Mouse (Mus musculus): Measurements from ENCODE around the gene Spag9.

The Spag9 gene

DNA sequence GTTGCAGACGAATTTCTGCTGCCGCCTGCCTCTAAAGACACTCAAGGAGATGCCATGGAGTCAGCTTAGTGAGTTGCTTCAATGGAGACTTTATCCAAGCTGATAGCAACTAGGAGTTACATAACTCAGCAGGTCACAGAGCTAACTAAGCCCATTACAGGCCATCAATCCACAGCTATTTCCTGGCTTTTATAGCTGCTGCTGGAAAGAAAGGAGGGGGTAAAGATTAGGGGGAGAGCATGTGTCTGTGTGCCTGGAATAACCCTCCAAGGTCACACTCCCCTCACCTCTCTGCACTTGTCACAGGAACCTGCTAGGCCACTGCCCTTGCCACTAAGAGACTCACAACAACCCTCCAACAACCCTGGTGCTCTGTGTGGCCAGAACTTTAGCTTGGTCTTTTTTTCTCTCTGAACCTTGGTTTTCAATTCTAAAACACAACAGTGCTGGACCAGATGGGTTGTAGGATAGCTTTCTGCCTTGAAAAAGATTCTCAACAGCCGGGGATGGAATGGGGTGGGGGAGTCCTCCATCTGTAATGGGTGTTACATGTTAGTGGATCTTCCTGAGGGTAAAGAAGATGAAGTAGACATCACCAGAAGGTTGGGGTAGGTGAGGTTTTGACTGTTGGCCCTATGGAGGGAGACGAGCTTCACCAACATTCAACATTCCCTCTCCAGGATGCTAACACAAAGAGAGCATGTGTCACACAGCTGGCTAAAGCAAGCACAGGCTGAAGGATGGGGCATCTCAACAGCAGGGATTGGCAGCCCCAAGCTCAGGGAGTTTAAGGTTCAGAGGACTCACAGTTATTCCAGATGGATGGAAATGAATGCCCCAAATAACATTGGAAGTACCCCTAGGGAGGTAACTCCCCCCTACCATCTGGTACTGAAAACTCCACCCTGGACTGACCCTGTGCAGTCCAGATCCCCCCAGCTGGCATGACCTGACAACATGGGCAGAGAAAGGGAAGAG lies 134.5 kb downstream of the Spag9 start:
- no peak for DNase-seq (ENCODE audit: low spot score in 2 of 2)

- peak; percentile 65 to 89 for DNase-seq (ENCODE audit: low spot score in 2 of 2)
These were observed 137.6 kb downstream of the Spag9 start for GRCm38 (mm10) chr11:94133344-94133955.

- DNase-seq (ENCODE audit: low spot score in 2 of 2): no peak
These were observed 138.4 kb downstream of the Spag9 start for GRCm38 (mm10) chr11:94134076-94134838.

DNA sequence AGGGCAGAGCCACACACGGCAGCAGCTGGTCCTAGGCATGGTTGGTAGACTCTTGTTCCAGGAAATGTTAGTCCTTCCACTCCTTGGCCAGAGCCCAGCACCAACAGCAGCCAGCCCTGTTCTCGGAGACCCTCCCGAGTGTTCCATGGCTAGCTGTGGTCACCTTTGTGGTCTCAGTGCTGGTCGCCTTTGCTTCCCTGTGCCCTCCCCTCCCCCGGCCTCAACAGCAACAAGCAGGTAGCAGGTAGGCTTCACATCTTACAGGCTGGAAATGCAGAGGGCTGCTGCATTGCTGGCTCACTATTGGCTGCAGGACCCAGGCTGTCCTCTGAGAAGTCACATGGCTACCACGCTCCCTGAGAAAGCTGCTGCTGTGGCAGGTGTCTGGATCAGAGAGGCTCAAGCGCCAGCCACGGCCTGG lies 139.7 kb downstream of the Spag9 start:
- no peak for DNase-seq (ENCODE audit: low spot score in 2 of 2)

- no peak for DNase-seq (ENCODE audit: low spot score in 2 of 2)
These were observed 140.8 kb downstream of the Spag9 start for GRCm38 (mm10) chr11:94136656-94137055.

- no peak for DNase-seq (ENCODE audit: low spot score in 2 of 2)
These were observed 141.6 kb downstream of the Spag9 start for GRCm38 (mm10) chr11:94137326-94138061.

DNA sequence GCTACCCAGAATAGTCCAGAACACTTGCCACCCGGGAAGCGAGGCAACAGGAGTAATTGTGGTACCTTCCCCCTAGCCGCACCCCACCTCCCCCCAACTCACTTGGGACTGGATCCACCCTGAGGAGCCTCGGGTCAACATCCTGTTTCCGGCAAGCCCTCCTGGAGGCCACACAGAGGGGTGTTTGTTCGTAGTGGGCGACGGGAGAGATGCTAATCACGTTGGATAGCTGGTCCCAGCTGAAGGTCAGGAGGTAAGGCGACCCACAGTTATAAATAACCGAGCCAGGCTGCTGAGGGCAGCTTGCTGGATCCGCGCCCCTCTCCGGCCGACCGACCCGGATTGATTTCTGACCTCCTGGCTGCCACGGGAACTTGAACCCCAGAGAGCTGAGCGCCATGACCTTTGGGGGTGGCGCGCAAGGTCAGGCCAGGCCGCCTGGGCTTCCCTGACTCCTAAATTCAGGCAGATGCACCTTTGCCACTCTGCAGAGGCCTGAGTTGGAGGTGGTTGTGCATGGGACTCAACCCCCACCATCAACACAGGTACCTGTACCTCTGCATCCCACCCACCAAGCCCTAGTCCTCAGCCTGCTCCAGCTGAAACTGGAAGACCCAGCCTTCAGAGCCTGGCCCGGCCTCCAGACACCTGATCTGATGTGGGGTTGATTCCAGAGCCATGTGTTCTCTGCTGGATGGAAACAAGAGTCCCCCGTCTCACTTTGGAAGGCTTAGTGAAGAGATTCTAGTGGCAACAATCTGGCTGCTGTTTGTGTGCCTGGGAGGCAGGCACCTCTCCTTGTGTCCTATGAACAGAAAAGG lies 142.7 kb downstream of the Spag9 start:
- no peak for DNase-seq (ENCODE audit: low spot score in 2 of 2)

GRCm38 (mm10) chr11:94139232-94139620 lies 143.3 kb downstream of the Spag9 start:
- DNase-seq (ENCODE audit: low spot score in 2 of 2): no peak

GRCm38 (mm10) chr11:94140540-94140939 lies 144.6 kb downstream of the Spag9 start:
- no peak for DNase-seq (ENCODE audit: low spot score in 2 of 2)

- DNase-seq (ENCODE audit: low spot score in 2 of 2): no peak
These were observed 145.7 kb downstream of the Spag9 start for GRCm38 (mm10) chr11:94141564-94141963.

DNA sequence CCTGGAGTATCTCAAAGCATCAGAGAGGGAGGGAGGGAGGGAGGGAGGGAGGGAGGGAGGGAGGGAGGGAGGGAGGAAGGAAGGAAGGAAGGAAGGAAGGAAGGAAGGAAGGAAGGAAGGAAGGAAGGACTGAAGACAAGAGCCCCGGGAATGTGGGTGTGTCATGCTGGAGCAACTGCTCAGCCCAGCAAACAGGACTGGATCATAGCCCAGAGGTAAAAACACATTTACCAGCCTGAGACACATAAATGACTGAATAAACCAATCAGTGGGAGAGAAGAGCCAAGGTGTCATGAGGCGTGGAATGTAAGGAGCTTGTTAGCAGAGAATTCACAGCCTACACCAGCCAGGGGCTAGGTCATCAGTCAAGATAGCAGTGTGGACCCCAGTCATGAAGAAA lies 147.4 kb downstream of the Spag9 start:
- no peak for DNase-seq (ENCODE audit: low spot score in 2 of 2)

- no peak for DNase-seq (ENCODE audit: low spot score in 2 of 2)
These were observed 149.1 kb downstream of the Spag9 start for GRCm38 (mm10) chr11:94144771-94145539.

- DNase-seq (ENCODE audit: low spot score in 2 of 2): no peak
These were observed 150.2 kb downstream of the Spag9 start for GRCm38 (mm10) chr11:94146049-94146605.

GRCm38 (mm10) chr11:94146733-94147485 lies 151.0 kb downstream of the Spag9 start:
- no peak for DNase-seq (ENCODE audit: low spot score in 2 of 2)

GRCm38 (mm10) chr11:94148105-94148696 lies 152.3 kb downstream of the Spag9 start:
- DNase-seq (ENCODE audit: low spot score in 2 of 2): no peak

- DNase-seq (ENCODE audit: low spot score in 2 of 2): no peak
These were observed 153.1 kb downstream of the Spag9 start for GRCm38 (mm10) chr11:94148931-94149491.

- no peak for DNase-seq (ENCODE audit: low spot score in 2 of 2)
These were observed 153.8 kb downstream of the Spag9 start for GRCm38 (mm10) chr11:94149509-94150259.

Measured in thymus, postnatal 10 days (tissue).